Mouse (Mus musculus): Measurements from ENCODE around the gene Gm10999.
"Not testable (repeated sequence)": the region's sequence is repeated elsewhere in the genome, so short reads cannot be mapped to it uniquely, and the experiment has no call there.

The Gm10999 gene

GRCm38 (mm10) chr8:129131561-129131960 lies at the start of gene Gm10999:
Gm10999 (minus strand) TSS chr8:129131661.
- DNase-seq = no peak

DNA sequence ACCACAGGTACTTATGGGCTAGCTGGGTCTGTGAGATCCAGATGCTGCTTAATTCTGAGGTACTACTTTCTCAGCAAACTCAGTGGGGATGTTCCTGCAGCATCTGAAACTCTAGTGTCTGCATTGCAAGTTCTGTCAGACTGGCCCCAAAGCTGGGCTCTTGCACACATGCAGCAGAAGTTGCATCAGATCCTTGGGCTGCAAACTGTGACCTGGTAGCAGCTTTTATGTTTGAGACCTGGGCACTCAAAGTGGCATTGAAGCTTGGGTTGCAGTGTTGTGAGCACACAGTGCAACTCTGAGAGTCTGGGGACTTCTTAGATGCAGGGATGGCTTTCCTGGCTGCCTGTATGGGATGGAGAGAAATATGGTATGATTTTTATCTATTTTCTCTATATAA lies 2.0 kb upstream of the Gm10999 start:
- no peak for DNase-seq

- DNase-seq = not testable (repeated sequence)
These were observed 15.7 kb downstream of the Gm10999 start for GRCm38 (mm10) chr8:129115761-129116160.

Data from layer of hippocampus, adult 9-11 months (tissue).